Mouse (Mus musculus): Measurements from ENCODE around the gene Gnat1.

GRCm38 (mm10) chr9:107668011-107668410, 11.5 kb downstream of the Gnat1 start:
- TF ChIP-seq POLR2A (IDR thresholded peaks at IDR 0.05; ENCODE audit: borderline replicate concordance, insufficient read depth, low read length) (no peak), CTCF (IDR thresholded peaks at IDR 0.05; ENCODE audit: borderline replicate concordance, insufficient read depth, low read depth, low read length) (no peak)

Measured in cerebellum, adult 2 months (tissue).